Mouse (Mus musculus) urinary bladder, postnatal 25 days (tissue): ENCODE data around the gene Padi4.
A peak's percentile ranks its signal among the peaks of the same experiment; 100 is the strongest.

Source experiments
- DNase-seq: peaks from one replicate; pipeline ENCODE4 v3.0.0; 2022; ENCODE audit warnings: low spot score

Gene Padi4

DNA sequence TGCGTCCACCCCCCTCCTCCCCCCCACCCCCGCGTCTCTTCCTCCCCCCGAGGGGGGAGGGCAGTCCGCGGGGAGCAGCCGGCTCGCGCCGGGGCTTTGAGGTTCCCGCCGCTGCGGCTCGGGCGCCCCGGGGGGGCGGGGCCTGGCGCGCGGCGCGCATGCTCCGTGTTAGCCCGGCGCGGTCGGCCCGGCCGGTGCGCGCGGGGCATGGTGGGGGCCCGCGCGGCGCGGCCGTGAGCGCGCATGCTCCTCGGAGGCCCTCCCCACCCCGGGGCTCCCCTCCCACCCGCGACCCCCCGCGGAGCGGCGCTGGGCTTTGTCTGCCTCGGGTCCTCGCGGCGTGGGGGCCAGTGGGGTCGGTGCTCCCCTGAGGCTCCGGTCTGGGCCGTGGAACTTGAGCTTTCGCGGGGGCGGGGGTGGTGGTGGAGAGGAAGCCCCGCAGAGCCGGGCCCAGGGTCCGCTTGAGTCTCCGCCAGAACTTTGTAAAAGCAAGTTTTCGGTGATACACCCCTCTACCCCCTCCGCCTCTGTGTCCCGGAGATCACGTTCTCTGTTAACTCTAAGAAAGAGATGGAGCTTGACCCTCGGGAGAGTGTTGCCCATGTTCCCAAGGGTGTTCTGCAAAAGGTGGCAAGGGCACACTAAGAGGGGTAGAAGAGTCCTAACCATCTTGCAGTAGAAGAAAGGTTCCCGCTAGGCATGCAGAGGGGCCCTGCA, 71.3 kb downstream of the Padi4 start:
- DNase-seq: peak; percentile 94

DNA sequence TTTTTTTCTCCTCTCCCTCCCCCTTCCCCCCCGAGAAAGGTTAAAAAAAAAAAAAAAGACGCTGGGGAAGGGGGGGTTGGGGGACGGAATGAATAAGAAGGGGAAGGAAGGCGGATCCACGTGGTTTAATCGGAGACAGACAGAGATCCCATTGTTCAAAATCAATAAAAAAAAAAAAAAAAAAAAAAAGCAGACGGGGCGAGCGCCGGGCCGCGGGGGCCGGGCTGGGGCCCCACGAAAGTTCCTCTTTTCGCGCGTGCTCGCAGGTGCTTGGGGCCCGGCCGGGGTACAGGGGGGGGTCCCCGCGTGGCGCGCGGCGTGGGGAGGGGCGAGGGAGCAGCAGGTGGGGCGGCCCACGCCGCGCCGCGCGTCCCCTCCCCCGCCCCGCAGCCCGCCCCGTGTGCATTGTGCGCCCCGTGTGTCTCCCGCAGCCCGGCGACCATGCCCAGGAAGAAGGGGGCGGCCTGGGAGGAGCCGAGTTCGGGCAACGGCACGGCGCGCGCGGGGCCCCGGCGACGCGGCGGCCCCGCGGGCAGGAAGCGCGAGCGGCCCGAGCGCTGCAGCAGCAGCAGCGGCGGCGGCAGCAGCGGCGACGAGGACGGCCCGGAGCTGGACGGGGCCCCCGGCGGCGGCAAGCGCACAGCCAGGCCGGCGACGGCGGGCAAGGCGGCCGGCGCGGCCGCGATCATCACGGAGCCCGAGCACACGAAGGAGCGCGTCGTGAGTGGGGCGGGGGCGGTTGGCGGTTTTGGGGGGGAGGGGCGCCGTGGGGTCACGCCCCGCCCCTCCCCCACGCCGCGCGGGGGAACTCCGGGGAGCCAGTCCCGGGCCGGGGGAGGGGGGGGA, 72.1 kb downstream of the Padi4 start:
- no peak for DNase-seq

DNA sequence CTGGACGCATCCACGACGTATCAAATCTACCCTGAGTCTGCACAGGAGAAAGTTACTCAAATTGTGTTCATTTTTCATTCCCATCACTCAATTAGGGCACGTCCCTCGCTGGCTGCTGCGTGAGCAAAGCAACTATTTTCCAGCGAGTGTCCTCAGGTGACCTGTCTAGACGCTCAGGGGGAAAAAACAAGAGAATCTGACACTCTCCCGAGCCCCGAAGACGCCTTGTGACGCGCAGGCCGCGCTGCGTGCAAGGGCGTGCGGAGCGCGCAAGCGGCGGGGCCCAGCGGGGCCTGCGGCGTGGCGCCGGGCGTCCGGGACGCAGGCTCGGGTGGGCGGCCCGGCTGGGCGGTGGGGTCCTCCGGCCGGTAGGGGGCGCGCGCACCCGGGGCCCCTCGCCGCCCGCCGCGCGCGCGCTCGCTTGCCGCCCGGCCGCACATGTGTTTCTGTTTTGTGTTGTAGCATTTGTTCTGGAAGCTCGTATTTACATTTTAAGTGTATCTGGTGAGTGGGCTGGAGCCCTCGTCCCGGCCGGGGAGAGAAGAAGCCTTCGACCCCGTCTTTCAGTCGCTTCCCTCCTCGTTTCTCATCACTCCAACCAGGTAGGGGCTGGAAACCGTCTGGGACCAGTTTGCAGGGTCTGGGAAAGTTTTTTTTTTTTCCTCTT, 72.9 kb downstream of the Padi4 start:
- peak; percentile 80 for DNase-seq

DNA sequence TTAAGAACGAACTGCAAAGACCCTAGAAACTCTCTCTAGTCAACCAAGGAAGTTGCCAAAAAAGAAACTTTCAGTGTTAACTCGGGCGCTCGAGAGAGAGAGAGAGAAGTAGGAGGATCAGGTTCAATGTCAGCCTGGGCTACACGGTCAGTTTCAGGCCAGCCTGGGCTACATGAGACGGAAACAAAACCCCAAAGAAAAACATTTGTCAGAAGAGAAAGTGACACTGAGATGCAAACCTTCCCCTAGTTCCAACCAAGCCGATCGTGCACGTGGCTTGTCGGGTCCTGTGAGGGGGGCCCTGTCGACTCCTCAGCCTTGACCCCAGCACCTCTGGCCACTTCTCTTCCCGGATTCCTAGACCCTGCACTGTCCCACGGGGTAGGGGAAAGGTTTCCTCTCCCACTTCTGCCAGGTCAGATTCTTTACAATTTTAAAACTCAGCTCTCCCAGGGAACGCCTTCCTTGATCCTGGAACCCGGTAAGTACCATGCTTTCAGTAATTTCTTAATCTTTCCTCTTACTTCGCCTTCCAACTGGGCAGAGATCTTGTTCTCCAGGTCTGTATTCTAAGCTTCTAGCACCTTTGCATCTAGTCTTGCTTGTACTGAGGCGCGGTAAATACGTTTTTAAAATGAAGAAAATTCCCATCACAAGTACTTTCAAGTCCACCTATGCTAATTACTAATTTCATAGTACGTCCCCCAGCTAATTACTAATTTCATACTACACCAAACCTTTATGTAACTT, 73.6 kb downstream of the Padi4 start, which contains the start of gene Rcc2:
TSS of gene Rcc2 (plus strand) at position 273 of the 750 bp plus-strand sequence.
- DNase-seq: no peak

DNA sequence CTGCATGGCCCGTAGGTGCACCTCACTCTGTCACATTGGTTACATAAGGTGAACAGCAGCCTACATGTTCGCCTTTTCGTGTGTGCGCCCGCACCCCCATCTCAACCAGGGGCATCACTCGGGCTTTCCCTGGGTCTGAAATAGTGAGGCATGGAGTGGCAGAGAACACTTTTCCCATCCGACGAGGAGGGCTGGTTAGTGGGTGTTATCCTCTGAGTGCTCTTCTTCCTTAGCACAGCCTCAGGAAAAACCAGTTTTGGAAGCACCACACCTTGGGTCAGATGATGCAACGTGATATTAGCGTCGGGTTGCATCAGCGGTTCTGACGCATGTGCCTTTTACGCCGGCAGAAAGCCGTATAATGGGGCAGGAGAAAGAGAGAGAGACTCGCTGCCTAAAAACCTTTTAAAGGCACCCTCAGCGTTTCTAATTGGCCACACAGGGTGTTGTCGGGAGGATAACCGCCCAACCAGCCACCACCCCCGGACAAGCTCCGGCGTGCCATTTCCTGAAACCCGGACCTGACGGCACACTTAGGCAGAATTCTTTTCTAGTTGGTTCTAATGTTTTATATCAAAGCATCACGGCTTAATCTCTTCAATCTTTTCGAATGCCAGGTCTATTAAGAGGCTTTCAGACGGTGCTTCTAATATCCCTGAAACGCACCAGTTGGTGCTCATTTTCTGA, 74.5 kb downstream of the Padi4 start:
- peak; percentile 55 for DNase-seq
